Mouse (Mus musculus) embryonic fibroblast, embryonic 13.5 days (primary cell): ENCODE measurements around the gene Olfr1204. TPM values are rescaled to one million over a fixed set of nuclear protein-coding genes. Genes with fewer than 3 reads are reported as not detected.

ENCODE experiments used
- H3K27ac ChIP-seq: 2 replicates; pipeline ENCODE4 v1.5.1; 2012; ENCODE audit warnings: low read length, control low read depth, inconsistent platforms; ENCODE audit not compliant: insufficient read depth
- H3K4me1 ChIP-seq: 2 replicates; pipeline ENCODE4 v1.6.1; 2011; ENCODE audit warnings: low read length; ENCODE audit not compliant: control insufficient read depth, insufficient read depth
- H3K4me3 ChIP-seq: 2 replicates; pipeline ENCODE4 v1.5.1; 2011; ENCODE audit warnings: mild to moderate bottlenecking, control low read depth, low read length; ENCODE audit not compliant: insufficient read depth
- CTCF ChIP-seq: IDR thresholded peaks from 2 replicates; pipeline ENCODE4 v1.5.1; 2011; ENCODE audit warnings: mild to moderate bottlenecking, control low read depth, low read length, moderate library complexity, borderline replicate concordance; ENCODE audit not compliant: insufficient read depth
- POLR2A ChIP-seq: IDR thresholded peaks from 2 replicates; pipeline ENCODE4 v1.6.1; 2011; ENCODE audit warnings: low read depth, mild to moderate bottlenecking, control low read depth, low read length, moderate library complexity
- polyA plus RNA-seq: library from polyadenylated mRNA; stranded (reverse); fragments of >200 nt; gene quantifications from 2 replicates; pipeline ENCODE4 v1.2.4, GENCODE M21; 2011; ENCODE audit warnings: low read depth; ENCODE audit not compliant: missing spikeins, insufficient read length

The Olfr1204 gene
- not detected in 2 replicates for polyA plus RNA-seq

- no peak within 1 kb of the TSS for H3K27ac ChIP-seq
- no peaks in the 10 kb centered on the region for H3K4me1 ChIP-seq
- no peak for TF ChIP-seq POLR2A
- no peak for TF ChIP-seq CTCF
- no peak within 1 kb of the TSS for H3K4me3 ChIP-seq
Measured at GRCm38 (mm10) chr2:88848992-88849391, at the start of gene Olfr1204. Olfr1204 (plus strand) TSS chr2:88849292.

- Histone ChIP-seq H3K4me1 (no peaks in the 10 kb centered on the region), H3K4me3 (no peak within 1 kb of the TSS), H3K27ac (no peak within 1 kb of the TSS)
- TF ChIP-seq CTCF, result no peak
Measured at GRCm38 (mm10) chr2:88814196-88814595, 34.9 kb upstream of the Olfr1204 start, which contains the start of gene Olfr1202. Olfr1202 (plus strand) TSS chr2:88814496.

GRCm38 (mm10) chr2:88829437-88829836 lies 19.7 kb upstream of the Olfr1204 start, which contains the start of gene Olfr1205:
Olfr1205 (plus strand) TSS chr2:88829737.
- TF ChIP-seq CTCF (no peak), POLR2A (no peak)
- H3K27ac ChIP-seq, result no peak within 1 kb of the TSS
- no peaks in the 10 kb centered on the region for H3K4me1 ChIP-seq
- H3K4me3 ChIP-seq, result no peak within 1 kb of the TSS

- no peaks in the 10 kb centered on the region for H3K4me1 ChIP-seq
- TF ChIP-seq CTCF, result no peak
- no peak overlapping the region for H3K4me3 ChIP-seq
- H3K27ac ChIP-seq, result no peak overlapping the region
Measured at GRCm38 (mm10) chr2:88838477-88838876, 10.6 kb upstream of the Olfr1204 start.

- TF ChIP-seq POLR2A, result no peak
- Histone ChIP-seq H3K27ac (no peak within 1 kb of the TSS), H3K4me1 (no peaks in the 10 kb centered on the region), H3K4me3 (no peak within 1 kb of the TSS)
Measured at GRCm38 (mm10) chr2:88862931-88863330, 13.8 kb downstream of the Olfr1204 start, which contains the start of gene Olfr1206. Olfr1206 (plus strand) TSS chr2:88863231.

GRCm38 (mm10) chr2:88902211-88902610 lies 53.1 kb downstream of the Olfr1204 start, which contains the start of gene Olfr1208:
Olfr1208 (minus strand) TSS chr2:88902311.
- TF ChIP-seq POLR2A (no peak), CTCF (no peak)
- Histone ChIP-seq H3K4me1 (no peaks in the 10 kb centered on the region), H3K27ac (no peak within 1 kb of the TSS), H3K4me3 (no peak within 1 kb of the TSS)

Other genes with a start within 250 kb of the Olfr1204 start
- not detected in 2 replicates for gene Olfr1191-ps1, start 208.8 kb upstream of the Olfr1204 start, polyA plus RNA-seq
- not detected in 2 replicates for gene Olfr1192-ps1, start 200.8 kb upstream of the Olfr1204 start, polyA plus RNA-seq
- gene Olfr1193, start 173.7 kb upstream of the Olfr1204 start, polyA plus RNA-seq, result not detected in 2 replicates
- not detected in 2 replicates for gene Olfr1195, start 160.1 kb upstream of the Olfr1204 start, polyA plus RNA-seq
- gene Olfr1196, start 144.7 kb upstream of the Olfr1204 start, polyA plus RNA-seq, result not detected in 2 replicates
- not detected in 2 replicates for gene Olfr1197, start 116.9 kb upstream of the Olfr1204 start, polyA plus RNA-seq
- gene Olfr1198, start 97.9 kb upstream of the Olfr1204 start, polyA plus RNA-seq, result not detected in 2 replicates
- not detected in 2 replicates for gene Olfr1199, start 88.8 kb upstream of the Olfr1204 start, polyA plus RNA-seq
- gene Olfr1200, start 78.8 kb upstream of the Olfr1204 start, polyA plus RNA-seq, result not detected in 2 replicates
- gene Olfr1201, start 56.3 kb upstream of the Olfr1204 start, polyA plus RNA-seq, result not detected in 2 replicates
- not detected in 2 replicates for gene Olfr1202, start 34.8 kb upstream of the Olfr1204 start, polyA plus RNA-seq
- not detected in 2 replicates for gene Olfr1205, start 19.6 kb upstream of the Olfr1204 start, polyA plus RNA-seq
- gene Olfr1206, start 13.9 kb downstream of the Olfr1204 start, polyA plus RNA-seq, result not detected in 2 replicates
- gene Olfr1208, start 53.0 kb downstream of the Olfr1204 start, polyA plus RNA-seq, result not detected in 2 replicates
- not detected in 2 replicates for gene Olfr1209, start 65.9 kb downstream of the Olfr1204 start, polyA plus RNA-seq
- not detected in 2 replicates for gene Olfr1211, start 88.8 kb downstream of the Olfr1204 start, polyA plus RNA-seq
- not detected in 2 replicates for gene Olfr1212, start 104.7 kb downstream of the Olfr1204 start, polyA plus RNA-seq
- gene Gm13762, start 131.0 kb downstream of the Olfr1204 start, polyA plus RNA-seq, result not detected in 2 replicates
- not detected in 2 replicates for gene Olfr1214, start 143.4 kb downstream of the Olfr1204 start, polyA plus RNA-seq
- gene Olfr1215, start 157.7 kb downstream of the Olfr1204 start, polyA plus RNA-seq, result not detected in 2 replicates
- not detected in 2 replicates for gene Olfr1216, start 169.0 kb downstream of the Olfr1204 start, polyA plus RNA-seq
- gene Olfr1217, start 182.8 kb downstream of the Olfr1204 start, polyA plus RNA-seq, result not detected in 2 replicates
- gene Olfr1218, start 211.9 kb downstream of the Olfr1204 start, polyA plus RNA-seq, result not detected in 2 replicates
- not detected in 2 replicates for gene Olfr1219, start 234.2 kb downstream of the Olfr1204 start, polyA plus RNA-seq